Mouse (Mus musculus) kidney, adult 2 months (tissue): Measurements from ENCODE around the gene Cd44. TPM values are rescaled to one million over a fixed set of nuclear protein-coding genes. Genes with fewer than 3 reads are reported as not detected.

Experiments
- DNase-seq: peaks from one replicate; pipeline ENCODE4 v3.0.0; 2021
- H3K27ac ChIP-seq: fragments of 200-500 bp; 2 replicates; pipeline ENCODE4 v1.5.1; 2012; ENCODE audit warnings: low read depth, low read length, control low read depth, inconsistent platforms; ENCODE audit not compliant: insufficient read depth
- H3K27me3 ChIP-seq: fragments of 200-500 bp; replicated peaks from 2 replicates; pipeline ENCODE4 v1.6.1; 2012; ENCODE audit warnings: mild to moderate bottlenecking, moderate library complexity, low read length, inconsistent platforms; ENCODE audit not compliant: control insufficient read depth, insufficient read depth
- H3K36me3 ChIP-seq: fragments of 200-500 bp; 2 replicates; pipeline ENCODE4 v1.6.1; 2012; ENCODE audit warnings: mild to moderate bottlenecking, moderate library complexity, low read length, inconsistent platforms; ENCODE audit not compliant: control insufficient read depth, insufficient read depth
- H3K4me1 ChIP-seq: fragments of 200-500 bp; 2 replicates; pipeline ENCODE4 v1.6.1; 2011; ENCODE audit warnings: low read length; ENCODE audit not compliant: control insufficient read depth, insufficient read depth
- H3K4me3 ChIP-seq: fragments of 200-500 bp; 2 replicates; pipeline ENCODE4 v1.5.1; 2011; ENCODE audit warnings: mild to moderate bottlenecking, low read depth, low read length, control low read depth; ENCODE audit not compliant: insufficient read depth
- CTCF ChIP-seq: fragments of 200-500 bp; conservative IDR thresholded peaks from 2 replicates; pipeline ENCODE4 v1.5.1; 2011; ENCODE audit warnings: low read depth, mild to moderate bottlenecking, control low read depth, low read length, moderate library complexity, mixed read lengths; ENCODE audit not compliant: insufficient read depth, insufficient read length
- POLR2A ChIP-seq: fragments of 200-500 bp; IDR thresholded peaks from one replicate; pipeline ENCODE4 v1.6.1; 2011; ENCODE audit warnings: low read depth, low read length, control low read depth
- WGBS: fragments of 180-500 bp; shearing (Covaris S2); methylation state at CpG from one replicate; pipeline ENCODE4 v1.1.7; 2018; 5-methylcytosine and 5-hydroxymethylcytosine counted together
- polyA plus RNA-seq: library from polyadenylated mRNA; depleted of rRNA; stranded (reverse); fragments of >200 nt; gene quantifications from 2 replicates; pipeline ENCODE4 v1.2.3, GENCODE M21; 2012

Cd44 gene
- polyA plus RNA-seq, 1 experiment: 3.3 TPM

- no peak overlapping the region for H3K4me3 ChIP-seq
- 92% methylated on average over 7 of the region's 7 CpGs for WGBS
- TF ChIP-seq POLR2A (no peak), CTCF (no peak)
Measured at GRCm38 (mm10) chr2:102838179-102838578, 63.3 kb downstream of the Cd44 start.

GRCm38 (mm10) chr2:102831547-102831946 is 69.9 kb downstream of the Cd44 start:
- no peaks in the 10 kb centered on the region for H3K27me3 ChIP-seq
- no peaks in the 10 kb centered on the region for H3K4me1 ChIP-seq
- H3K27ac ChIP-seq: no peak overlapping the region
- no peak overlapping the region for H3K4me3 ChIP-seq
- H3K36me3 ChIP-seq: no peaks in the 10 kb centered on the region
- TF ChIP-seq CTCF (no peak), POLR2A (no peak)
- DNase-seq: no peak

More at GRCm38 (mm10) chr2:102838179-102838578, 63.3 kb downstream of the Cd44 start:
- no peak overlapping the region for H3K27ac ChIP-seq
- no peaks in the 10 kb centered on the region for H3K4me1 ChIP-seq
- no peaks in the 10 kb centered on the region; the same call in 1 of the 2 replicates for H3K27me3 ChIP-seq
- H3K36me3 ChIP-seq: no peaks in the 10 kb centered on the region
- DNase-seq: no peak

GRCm38 (mm10) chr2:102829201-102829600 is 72.3 kb downstream of the Cd44 start:
- peak; percentile 72 for DNase-seq
- no peaks in the 10 kb centered on the region for H3K27me3 ChIP-seq
- 96% methylated on average over 3 of the region's 3 CpGs for WGBS
- no peak overlapping the region for H3K27ac ChIP-seq
- TF ChIP-seq POLR2A (no peak), CTCF (no peak)
- H3K4me1 ChIP-seq: no peaks in the 10 kb centered on the region
- H3K4me3 ChIP-seq: no peak overlapping the region
- no peaks in the 10 kb centered on the region for H3K36me3 ChIP-seq

- Histone ChIP-seq H3K36me3 (no peaks in the 10 kb centered on the region), H3K4me1 (no peaks in the 10 kb centered on the region), H3K27ac (no peak overlapping the region), H3K27me3 (no peaks in the 10 kb centered on the region), H3K4me3 (no peak overlapping the region)
- DNase-seq: no peak
- TF ChIP-seq CTCF (no peak), POLR2A (no peak)
- WGBS: 73% methylated on average over 7 of the region's 7 CpGs
Measured at GRCm38 (mm10) chr2:102828381-102828780, 73.1 kb downstream of the Cd44 start.

GRCm38 (mm10) chr2:102827841-102828240 is 73.6 kb downstream of the Cd44 start:
- H3K36me3 ChIP-seq: no peaks in the 10 kb centered on the region
- WGBS: 38% methylated on average over 1 of the region's 1 CpGs
- TF ChIP-seq POLR2A: no peak
- no peak for TF ChIP-seq CTCF
- H3K4me1 ChIP-seq: no peaks in the 10 kb centered on the region
- no peak overlapping the region for H3K27ac ChIP-seq
- no peak overlapping the region for H3K4me3 ChIP-seq
- DNase-seq: no peak
- H3K27me3 ChIP-seq: no peaks in the 10 kb centered on the region

GRCm38 (mm10) chr2:102825961-102826633 is 75.4 kb downstream of the Cd44 start:
- Histone ChIP-seq H3K27me3 (no peaks in the 10 kb centered on the region), H3K4me3 (no peak overlapping the region), H3K27ac (no peak overlapping the region), H3K36me3 (no peaks in the 10 kb centered on the region), H3K4me1 (no peaks in the 10 kb centered on the region)
- TF ChIP-seq CTCF: no peak
- DNase-seq: no peak
- WGBS: 90% methylated on average over 9 of the region's 9 CpGs

GRCm38 (mm10) chr2:102822036-102822435 is 79.4 kb downstream of the Cd44 start:
- 92% methylated on average over 6 of the region's 6 CpGs for whole genome bisulfite sequencing
- TF ChIP-seq CTCF (no peak), POLR2A (no peak)
- H3K27me3 ChIP-seq: no peaks in the 10 kb centered on the region

More at GRCm38 (mm10) chr2:102822036-102822435, 79.4 kb downstream of the Cd44 start:
- H3K4me3 ChIP-seq: no peak overlapping the region
- H3K4me1 ChIP-seq: no peaks in the 10 kb centered on the region
- H3K27ac ChIP-seq: no peak overlapping the region
- no peak for DNase-seq
- no peaks in the 10 kb centered on the region for H3K36me3 ChIP-seq
